Mouse (Mus musculus): ENCODE measurements at regions not wholly inside any gene's neighbourhood (a gene's known extent, or its start where the extent isn't known, plus 50 kb on each side); places are given as distances from the start of the nearest gene placed in this dataset.

DNA sequence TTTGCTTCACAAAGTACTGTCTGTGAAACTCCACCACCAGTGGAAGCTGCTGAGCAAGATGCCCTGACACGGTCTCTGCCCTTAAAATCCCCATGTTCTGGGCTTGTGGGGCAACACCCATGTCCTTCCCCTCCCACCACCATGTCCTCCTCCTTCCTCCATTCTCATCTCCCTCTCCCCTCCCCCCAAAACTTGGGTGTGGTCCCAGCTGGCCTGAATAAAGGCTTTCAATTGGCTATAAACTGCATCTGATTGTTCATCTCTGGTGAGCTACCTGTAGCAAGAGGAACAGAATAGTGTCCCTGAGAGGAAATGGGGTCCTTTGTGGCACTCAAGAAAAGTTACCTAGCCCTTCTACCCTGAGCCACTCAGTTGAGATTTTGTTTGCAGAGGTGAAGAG lies 91.8 kb downstream of the Slc16a9 start:
- Histone ChIP-seq H3K9ac (ENCODE audit: low read length) (no peak overlapping the region), H3K36me3 (ENCODE audit: control insufficient read depth, insufficient read depth, low read length) (no peaks in the 10 kb centered on the region), H3K27ac (ENCODE audit: low read depth, low read length) (no peak overlapping the region), H3K4me1 (ENCODE audit: control insufficient read depth, insufficient read depth, low read length) (no peaks in the 10 kb centered on the region), H3K4me2 (no peak overlapping the region), H3K9me3 (ENCODE audit: control insufficient read depth, low read length) (no peaks in the 10 kb centered on the region), H3K4me3 (ENCODE audit: low read depth, low read length) (no peak overlapping the region), H3K27me3 (ENCODE audit: control insufficient read depth, insufficient read depth, low read length) (no peaks in the 10 kb centered on the region)
- DNase-seq (ENCODE audit: low spot score, missing footprints) (no peak), ATAC-seq (ENCODE audit: low FRiP score) (no peak)
- WGBS: 90% methylated on average over 1 of the region's 1 CpGs

GRCm38 (mm10) chr10:70359421-70359820 lies 80.9 kb upstream of the Fam13c start:
- no peaks in the 10 kb centered on the region for H3K27me3 ChIP-seq (ENCODE audit: control insufficient read depth, insufficient read depth, low read length)
- ATAC-seq (ENCODE audit: low FRiP score): no peak
- H3K9ac ChIP-seq (ENCODE audit: low read length): no peak overlapping the region
- DNase-seq (ENCODE audit: low spot score, missing footprints): no peak
- 83% methylated on average over 5 of the region's 5 CpGs for WGBS
- no peaks in the 10 kb centered on the region for H3K9me3 ChIP-seq (ENCODE audit: control insufficient read depth, low read length)
- H3K4me2 ChIP-seq: no peak overlapping the region
- H3K4me3 ChIP-seq (ENCODE audit: low read depth, low read length): no peak overlapping the region
- H3K4me1 ChIP-seq (ENCODE audit: control insufficient read depth, insufficient read depth, low read length): no peaks in the 10 kb centered on the region
- H3K36me3 ChIP-seq (ENCODE audit: control insufficient read depth, insufficient read depth, low read length): no peaks in the 10 kb centered on the region
- no peak overlapping the region for H3K27ac ChIP-seq (ENCODE audit: low read depth, low read length)

- Histone ChIP-seq H3K9ac (ENCODE audit: low read length) (no peak overlapping the region), H3K9me3 (ENCODE audit: control insufficient read depth, low read length) (no peaks in the 10 kb centered on the region), H3K4me1 (ENCODE audit: control insufficient read depth, insufficient read depth, low read length) (no peaks in the 10 kb centered on the region), H3K36me3 (ENCODE audit: control insufficient read depth, insufficient read depth, low read length) (no peaks in the 10 kb centered on the region), H3K27ac (ENCODE audit: low read depth, low read length) (no peak overlapping the region), H3K27me3 (ENCODE audit: control insufficient read depth, insufficient read depth, low read length) (no peaks in the 10 kb centered on the region), H3K4me3 (ENCODE audit: low read depth, low read length) (no peak overlapping the region), H3K4me2 (no peak overlapping the region)
- ATAC-seq (ENCODE audit: low FRiP score) (no peak), DNase-seq (ENCODE audit: low spot score, missing footprints) (no peak)
- 82% methylated on average over 7 of the region's 7 CpGs for WGBS
Measured at GRCm38 (mm10) chr10:70359834-70360233, 80.4 kb upstream of the Fam13c start.

DNA sequence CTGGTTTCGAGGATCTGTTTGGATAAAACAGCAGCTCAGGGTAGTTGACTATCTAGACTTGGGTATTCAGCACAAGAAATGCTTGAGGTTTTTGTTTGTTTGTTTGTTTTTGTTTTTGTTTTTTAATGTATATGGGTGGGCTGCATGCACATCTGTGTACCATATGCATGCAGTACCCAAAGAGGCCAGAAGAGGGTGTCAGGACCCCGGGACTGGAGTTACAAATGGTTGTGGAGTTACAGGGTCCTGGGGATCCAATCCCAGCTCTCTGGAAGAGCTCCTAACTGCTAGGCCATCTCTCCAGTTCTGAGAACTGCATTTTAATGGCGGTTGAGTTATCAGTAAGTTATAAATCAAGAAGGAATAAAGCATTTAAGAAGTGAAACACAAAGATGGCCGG lies 77.2 kb upstream of the Fam13c start:
- H3K9ac ChIP-seq (ENCODE audit: low read length): no peak overlapping the region
- no peaks in the 10 kb centered on the region for H3K27me3 ChIP-seq (ENCODE audit: control insufficient read depth, insufficient read depth, low read length)
- H3K4me1 ChIP-seq (ENCODE audit: control insufficient read depth, insufficient read depth, low read length): no peaks in the 10 kb centered on the region
- no peak overlapping the region for H3K4me2 ChIP-seq
- ATAC-seq (ENCODE audit: low FRiP score) (no peak), DNase-seq (ENCODE audit: low spot score, missing footprints) (peak; percentile 89)
- no peak overlapping the region for H3K27ac ChIP-seq (ENCODE audit: low read depth, low read length)
- no peaks in the 10 kb centered on the region for H3K9me3 ChIP-seq (ENCODE audit: control insufficient read depth, low read length)
- WGBS: 76% methylated on average over 4 of the region's 4 CpGs
- no peak overlapping the region for H3K4me3 ChIP-seq (ENCODE audit: low read depth, low read length)
- H3K36me3 ChIP-seq (ENCODE audit: control insufficient read depth, insufficient read depth, low read length): no peaks in the 10 kb centered on the region

DNA sequence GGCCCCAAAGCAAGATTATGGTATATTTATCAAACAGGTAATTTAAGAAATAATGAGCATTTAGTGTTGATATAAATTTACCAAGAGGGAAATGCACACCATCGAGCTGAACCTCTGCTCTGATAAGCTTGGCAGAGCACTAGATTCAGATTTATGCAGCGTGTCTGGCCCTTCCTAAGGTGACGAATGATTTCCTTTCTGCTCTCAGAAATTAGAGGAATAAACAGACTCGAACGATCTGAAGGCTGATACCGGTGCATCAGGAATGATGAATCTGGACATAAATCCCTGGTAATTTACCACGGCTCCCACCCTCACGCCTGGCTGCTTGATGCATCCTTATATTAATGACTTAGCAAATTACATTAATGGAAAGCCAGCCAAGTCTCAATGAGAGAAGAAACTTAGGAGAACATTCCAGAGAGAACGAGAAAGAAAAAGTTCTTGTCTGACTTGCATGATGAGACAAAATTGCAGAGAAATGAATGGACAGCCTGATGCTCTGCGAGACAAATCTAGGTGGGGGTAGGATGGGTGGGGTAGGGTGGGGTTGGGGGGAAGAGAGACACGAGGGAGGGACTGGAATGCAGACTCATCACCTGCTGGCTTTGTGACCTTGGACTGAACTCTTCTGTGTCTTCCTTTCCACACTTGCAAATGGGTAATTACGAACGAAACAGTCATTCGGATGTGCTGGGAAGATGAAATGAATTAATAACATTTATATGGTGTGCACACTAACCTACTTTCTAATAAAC lies 75.9 kb upstream of the Fam13c start:
- ATAC-seq (ENCODE audit: low FRiP score) (no peak), DNase-seq (ENCODE audit: low spot score, missing footprints) (no peak)
- Histone ChIP-seq H3K27me3 (ENCODE audit: control insufficient read depth, insufficient read depth, low read length) (no peaks in the 10 kb centered on the region), H3K4me1 (ENCODE audit: control insufficient read depth, insufficient read depth, low read length) (no peaks in the 10 kb centered on the region), H3K4me3 (ENCODE audit: low read depth, low read length) (no peak overlapping the region), H3K9ac (ENCODE audit: low read length) (no peak overlapping the region), H3K27ac (ENCODE audit: low read depth, low read length) (no peak overlapping the region), H3K9me3 (ENCODE audit: control insufficient read depth, low read length) (no peaks in the 10 kb centered on the region), H3K36me3 (ENCODE audit: control insufficient read depth, insufficient read depth, low read length) (no peaks in the 10 kb centered on the region), H3K4me2 (no peak overlapping the region)
- 81% methylated on average over 14 of the region's 14 CpGs for WGBS

DNA sequence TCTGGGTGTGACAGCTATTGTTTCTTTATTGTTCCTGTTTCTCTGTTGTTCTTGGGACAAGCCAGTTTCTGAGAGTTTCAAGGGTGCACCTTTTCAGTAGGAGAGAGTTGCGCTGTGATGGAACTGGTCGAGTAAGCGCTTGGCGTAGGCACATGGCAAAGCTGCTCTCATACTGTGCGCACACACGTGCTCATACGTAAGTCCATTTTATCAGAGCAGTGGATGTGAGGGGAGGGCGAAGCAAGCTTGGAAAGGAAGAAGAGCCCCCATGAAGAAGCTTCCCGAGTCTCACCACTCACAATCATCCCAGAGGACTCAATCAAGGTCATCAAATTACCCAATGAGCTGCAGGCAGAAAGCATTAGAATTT lies 75.3 kb upstream of the Fam13c start:
- H3K27ac ChIP-seq (ENCODE audit: low read depth, low read length): no peak overlapping the region
- ATAC-seq (ENCODE audit: low FRiP score): no peak
- no peaks in the 10 kb centered on the region for H3K9me3 ChIP-seq (ENCODE audit: control insufficient read depth, low read length)
- no peaks in the 10 kb centered on the region for H3K36me3 ChIP-seq (ENCODE audit: control insufficient read depth, insufficient read depth, low read length)
- H3K27me3 ChIP-seq (ENCODE audit: control insufficient read depth, insufficient read depth, low read length): no peaks in the 10 kb centered on the region
- WGBS: 93% methylated on average over 9 of the region's 9 CpGs
- no peaks in the 10 kb centered on the region for H3K4me1 ChIP-seq (ENCODE audit: control insufficient read depth, insufficient read depth, low read length)
- no peak overlapping the region for H3K9ac ChIP-seq (ENCODE audit: low read length)
- no peak for DNase-seq (ENCODE audit: low spot score, missing footprints)
- H3K4me2 ChIP-seq: no peak overlapping the region
- no peak overlapping the region for H3K4me3 ChIP-seq (ENCODE audit: low read depth, low read length)

DNA sequence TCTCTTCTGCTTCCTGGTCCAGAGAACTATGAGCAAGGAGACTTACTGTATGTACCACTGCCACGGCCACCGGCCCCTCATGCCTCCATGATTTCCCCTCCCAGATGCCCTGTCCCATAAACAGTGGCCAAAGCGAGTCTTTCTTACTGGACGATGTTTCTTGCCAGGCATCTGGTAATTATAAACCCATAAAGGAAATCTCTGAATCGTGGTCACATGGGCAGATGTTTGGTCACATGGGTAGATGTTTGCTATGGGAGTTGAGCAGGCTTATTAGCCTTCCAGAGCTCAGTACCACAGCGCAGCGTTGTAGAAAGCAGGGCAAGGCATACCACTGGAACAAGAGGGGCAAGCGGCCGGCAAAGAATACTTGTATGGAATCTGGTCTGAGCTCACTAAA lies 74.8 kb upstream of the Fam13c start:
- DNase-seq (ENCODE audit: low spot score, missing footprints) (no peak), ATAC-seq (ENCODE audit: low FRiP score) (no peak)
- 91% methylated on average over 9 of the region's 9 CpGs for WGBS
- H3K4me3 ChIP-seq (ENCODE audit: low read depth, low read length): no peak overlapping the region
- H3K4me1 ChIP-seq (ENCODE audit: control insufficient read depth, insufficient read depth, low read length): no peaks in the 10 kb centered on the region
- H3K27ac ChIP-seq (ENCODE audit: low read depth, low read length): no peak overlapping the region
- H3K27me3 ChIP-seq (ENCODE audit: control insufficient read depth, insufficient read depth, low read length): no peaks in the 10 kb centered on the region
- H3K9ac ChIP-seq (ENCODE audit: low read length): no peak overlapping the region
- H3K4me2 ChIP-seq: no peak overlapping the region
- H3K9me3 ChIP-seq (ENCODE audit: control insufficient read depth, low read length): no peaks in the 10 kb centered on the region
- no peaks in the 10 kb centered on the region for H3K36me3 ChIP-seq (ENCODE audit: control insufficient read depth, insufficient read depth, low read length)

DNA sequence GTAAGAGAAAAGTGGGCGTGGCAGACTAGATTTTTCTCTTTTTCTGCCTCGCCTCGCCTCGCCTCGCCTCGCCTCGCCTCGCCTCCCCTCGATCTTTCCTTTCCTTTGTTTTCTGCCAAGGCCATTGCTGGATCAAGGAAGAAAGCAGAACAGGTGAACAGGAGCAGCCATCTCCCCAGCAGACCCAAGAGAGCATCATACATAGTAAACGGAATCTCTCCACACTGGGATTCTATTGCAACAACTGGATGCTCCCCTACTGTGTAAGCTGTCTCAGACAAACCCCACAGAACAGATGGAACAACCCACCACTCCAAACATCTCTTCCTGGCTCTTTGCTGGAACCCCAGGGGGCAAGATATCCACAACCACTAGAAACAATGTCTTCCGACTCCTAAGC lies 72.4 kb upstream of the Fam13c start:
- DNase-seq (ENCODE audit: low spot score, missing footprints): peak; percentile 79
- ATAC-seq (ENCODE audit: low FRiP score): no peak

DNA sequence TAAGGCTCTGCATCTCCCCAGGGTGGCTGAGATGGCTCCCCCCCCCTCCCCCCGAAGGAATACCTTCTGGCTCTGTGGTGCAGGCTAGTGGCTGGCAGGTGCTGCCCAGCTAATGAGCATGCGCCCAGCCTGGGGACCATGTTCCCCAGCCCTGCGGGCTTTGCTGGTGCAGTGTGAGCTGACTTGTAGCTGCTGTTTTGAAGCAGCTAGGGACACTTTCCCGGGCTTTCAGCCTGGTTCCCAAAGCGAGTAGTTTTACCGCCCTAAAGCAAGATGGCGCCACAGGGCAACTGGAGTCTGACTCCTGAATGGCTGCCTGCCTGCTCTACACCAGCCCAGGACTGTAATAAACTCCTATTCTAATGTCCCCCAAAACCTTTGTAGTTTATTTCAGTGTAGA lies 71.6 kb upstream of the Fam13c start:
- Histone ChIP-seq H3K9ac (ENCODE audit: low read length) (no peak overlapping the region), H3K4me3 (ENCODE audit: low read depth, low read length) (no peak overlapping the region), H3K9me3 (ENCODE audit: control insufficient read depth, low read length) (no peaks in the 10 kb centered on the region), H3K4me2 (no peak overlapping the region), H3K27me3 (ENCODE audit: control insufficient read depth, insufficient read depth, low read length) (no peaks in the 10 kb centered on the region), H3K4me1 (ENCODE audit: control insufficient read depth, insufficient read depth, low read length) (no peaks in the 10 kb centered on the region), H3K27ac (ENCODE audit: low read depth, low read length) (no peak overlapping the region), H3K36me3 (ENCODE audit: control insufficient read depth, insufficient read depth, low read length) (no peaks in the 10 kb centered on the region)
- ATAC-seq (ENCODE audit: low FRiP score) (peak; percentile 69), DNase-seq (ENCODE audit: low spot score, missing footprints) (peak; percentile 89)
- WGBS: 22% methylated on average over 7 of the region's 7 CpGs

More for the DNA sequence above, 72.4 kb upstream of the Fam13c start:
- 73% methylated on average over 11 of the region's 11 CpGs for WGBS
- H3K9ac ChIP-seq (ENCODE audit: low read length): no peak overlapping the region
- no peak overlapping the region for H3K4me2 ChIP-seq
- no peaks in the 10 kb centered on the region for H3K36me3 ChIP-seq (ENCODE audit: control insufficient read depth, insufficient read depth, low read length)
- no peaks in the 10 kb centered on the region for H3K27me3 ChIP-seq (ENCODE audit: control insufficient read depth, insufficient read depth, low read length)
- no peak overlapping the region for H3K27ac ChIP-seq (ENCODE audit: low read depth, low read length)
- no peaks in the 10 kb centered on the region for H3K9me3 ChIP-seq (ENCODE audit: control insufficient read depth, low read length)
- no peak overlapping the region for H3K4me3 ChIP-seq (ENCODE audit: low read depth, low read length)
- H3K4me1 ChIP-seq (ENCODE audit: control insufficient read depth, insufficient read depth, low read length): no peaks in the 10 kb centered on the region
